Mouse (Mus musculus) gastrocnemius, adult 2 months (tissue): ENCODE measurements at regions not wholly inside any gene's neighbourhood (a gene's known extent, or its start where the extent isn't known, plus 50 kb on each side); places are given as distances from the start of the nearest gene placed in this dataset.
A peak's percentile ranks its signal among the peaks of the same experiment; 100 is the strongest.

Source experiments
- DNase-seq: peaks from one replicate; pipeline ENCODE4 v3.0.0; 2022
- H3K27ac ChIP-seq: fragments of 200-600 bp; 2 replicates; pipeline ENCODE4 v1.8.1; 2022; ENCODE audit warnings: mild to moderate bottlenecking
- H3K4me3 ChIP-seq: fragments of 200-600 bp; 2 replicates; pipeline ENCODE4 v1.8.1; 2022; ENCODE audit warnings: mild to moderate bottlenecking, moderate library complexity
- CTCF ChIP-seq: fragments of 200-600 bp; IDR thresholded peaks from 2 replicates; pipeline ENCODE4 v1.8.1; 2022; ENCODE audit warnings: antibody characterized with exemption, mild to moderate bottlenecking, moderate library complexity
- intact Hi-C: fragments of 180-260 bp; cut with DNase I; formaldehyde crosslinking; loops from one replicate; pipeline ENCODE4 v1.15.1; 2025

DNA sequence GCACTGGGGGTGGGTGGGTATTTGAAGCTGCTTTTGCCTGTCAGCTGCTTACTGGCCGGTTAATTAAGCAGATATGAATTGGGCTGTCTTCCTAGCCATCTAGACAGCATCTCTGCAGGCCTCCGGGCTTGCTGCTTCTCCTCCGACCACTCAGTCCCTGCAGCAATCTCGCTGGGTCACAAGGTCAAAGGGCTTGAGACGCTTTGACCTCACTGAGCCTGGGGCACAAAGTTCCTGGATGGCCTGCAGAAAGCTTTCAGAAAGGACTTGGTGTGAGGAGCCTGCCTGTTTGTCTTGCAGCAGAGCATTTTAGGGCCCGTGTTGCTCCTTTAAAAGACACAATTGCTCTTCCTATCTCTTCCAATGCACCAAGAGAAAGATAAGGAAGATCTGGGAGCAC is 83.7 kb upstream of the Ppp2r5a start:
- Histone ChIP-seq H3K4me3 (no peak overlapping the region), H3K27ac (no peak overlapping the region)
- no peak for DNase-seq
- no peak for TF ChIP-seq CTCF
- intact Hi-C loops = no loop called here

DNA sequence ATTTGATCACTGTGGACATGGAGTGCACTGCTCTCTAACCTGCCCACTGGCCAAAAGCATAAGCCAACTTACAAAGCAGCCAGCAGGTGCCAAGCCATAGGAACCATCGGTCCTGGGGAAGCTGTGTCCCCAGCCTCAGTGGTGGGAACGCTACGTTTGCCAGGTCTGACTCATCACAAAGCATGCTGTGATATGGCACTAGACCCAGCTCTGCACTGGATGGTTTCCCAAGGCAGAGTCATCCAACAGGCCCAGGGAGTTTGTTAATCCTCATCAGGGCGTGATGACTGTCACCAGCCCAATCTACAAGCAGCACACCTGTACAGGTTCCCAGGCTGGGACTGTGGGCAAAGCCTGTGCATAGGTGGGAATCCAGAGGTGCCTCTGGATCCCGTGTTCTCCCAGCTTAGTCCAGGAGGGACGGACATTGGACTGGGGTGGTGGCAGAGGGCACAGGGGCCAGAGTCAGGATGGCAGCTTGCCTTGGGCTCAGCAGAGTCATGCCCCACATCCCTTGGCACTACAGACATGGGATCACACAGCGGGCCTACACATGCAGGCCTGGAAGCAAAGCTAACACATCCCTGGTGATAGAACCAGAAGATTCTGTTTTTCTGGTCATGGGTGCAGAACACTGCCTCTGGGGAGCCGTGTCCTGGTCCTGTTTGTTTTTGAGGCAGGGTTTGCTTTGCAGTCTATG is 81.8 kb upstream of the Ppp2r5a start:
- intact Hi-C loops = no loop called here
- H3K4me3 ChIP-seq = no peak overlapping the region
- no peak for DNase-seq
- TF ChIP-seq CTCF = no peak
- no peak overlapping the region for H3K27ac ChIP-seq

DNA sequence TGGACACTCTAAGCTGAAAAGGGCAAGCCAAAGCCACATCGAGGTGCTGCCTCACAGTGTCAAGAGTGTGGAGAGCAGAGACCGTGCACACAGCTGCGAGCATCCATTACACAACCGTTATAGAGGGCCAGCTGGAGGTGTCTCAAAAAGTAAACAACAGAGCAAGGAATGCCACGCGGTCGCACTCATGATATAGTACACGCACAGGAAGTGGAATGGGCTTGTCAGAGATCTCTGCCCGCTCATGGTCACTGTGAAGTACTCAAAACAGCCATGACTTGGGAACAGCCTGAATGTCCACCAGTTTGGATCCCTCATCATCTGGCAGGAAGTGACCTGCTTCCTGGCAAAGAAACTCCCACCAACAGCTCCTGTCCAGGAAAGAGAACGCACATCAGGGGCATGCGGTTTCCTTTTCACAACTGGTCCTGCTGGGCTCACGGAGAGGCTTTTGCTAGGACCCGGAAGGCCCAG is 76.9 kb upstream of the Ppp2r5a start:
- peak; percentile 21; the same call in 1 of the 2 replicates for TF ChIP-seq CTCF

DNA sequence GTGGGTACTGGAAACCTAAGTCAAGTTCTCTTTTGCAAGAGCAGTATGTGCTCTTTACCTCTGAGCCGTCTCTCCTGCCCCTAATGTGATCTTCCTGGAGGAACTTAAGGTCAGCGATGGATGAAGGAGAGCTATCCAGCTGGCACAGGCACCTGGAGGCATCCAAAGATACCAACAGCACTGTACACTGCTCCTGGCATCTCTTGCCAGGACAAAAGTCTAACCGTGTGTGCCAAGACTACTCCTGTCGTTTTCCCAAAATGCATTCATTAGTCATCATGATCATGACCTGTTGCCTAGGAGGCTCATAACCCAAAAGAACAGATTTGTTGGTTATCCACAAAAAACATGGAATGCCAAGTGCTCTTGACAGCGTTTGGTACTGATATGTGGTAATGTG is 69.5 kb upstream of the Ppp2r5a start:
- no peak overlapping the region for H3K4me3 ChIP-seq
- DNase-seq = no peak
- no peak for TF ChIP-seq CTCF
- intact Hi-C loops = no loop called here
- H3K27ac ChIP-seq = no peak overlapping the region; the same call in 1 of the 2 replicates

More for the DNA sequence above, 76.9 kb upstream of the Ppp2r5a start:
- intact Hi-C loops = no loop called here
- Histone ChIP-seq H3K4me3 (peak overlapping the region; percentile 25), H3K27ac (peak overlapping the region; percentile 82)
- peak; percentile 50 for DNase-seq

DNA sequence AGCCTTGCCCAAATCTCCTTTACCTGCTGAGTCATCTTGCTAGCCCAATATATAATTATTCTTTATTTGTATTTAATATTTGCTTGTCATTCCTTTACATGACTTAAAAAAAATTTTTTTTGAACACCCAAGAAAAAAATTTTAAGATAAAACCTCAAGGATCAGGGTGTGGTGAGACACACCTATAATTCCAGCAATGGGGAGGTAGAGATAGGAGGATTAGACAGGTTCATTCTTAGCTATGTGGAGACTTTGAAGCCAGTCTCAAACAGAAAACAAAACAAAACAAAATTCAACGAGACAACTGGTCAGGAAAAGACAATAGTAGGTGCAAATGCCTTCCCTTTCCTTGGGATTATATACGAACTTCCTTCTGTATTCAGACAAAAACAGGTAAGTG is 68.4 kb upstream of the Ppp2r5a start:
- H3K4me3 ChIP-seq = no peak overlapping the region
- TF ChIP-seq CTCF = no peak
- intact Hi-C loops = no loop called here
- no peak for DNase-seq
- H3K27ac ChIP-seq = peak overlapping the region; percentile 81

DNA sequence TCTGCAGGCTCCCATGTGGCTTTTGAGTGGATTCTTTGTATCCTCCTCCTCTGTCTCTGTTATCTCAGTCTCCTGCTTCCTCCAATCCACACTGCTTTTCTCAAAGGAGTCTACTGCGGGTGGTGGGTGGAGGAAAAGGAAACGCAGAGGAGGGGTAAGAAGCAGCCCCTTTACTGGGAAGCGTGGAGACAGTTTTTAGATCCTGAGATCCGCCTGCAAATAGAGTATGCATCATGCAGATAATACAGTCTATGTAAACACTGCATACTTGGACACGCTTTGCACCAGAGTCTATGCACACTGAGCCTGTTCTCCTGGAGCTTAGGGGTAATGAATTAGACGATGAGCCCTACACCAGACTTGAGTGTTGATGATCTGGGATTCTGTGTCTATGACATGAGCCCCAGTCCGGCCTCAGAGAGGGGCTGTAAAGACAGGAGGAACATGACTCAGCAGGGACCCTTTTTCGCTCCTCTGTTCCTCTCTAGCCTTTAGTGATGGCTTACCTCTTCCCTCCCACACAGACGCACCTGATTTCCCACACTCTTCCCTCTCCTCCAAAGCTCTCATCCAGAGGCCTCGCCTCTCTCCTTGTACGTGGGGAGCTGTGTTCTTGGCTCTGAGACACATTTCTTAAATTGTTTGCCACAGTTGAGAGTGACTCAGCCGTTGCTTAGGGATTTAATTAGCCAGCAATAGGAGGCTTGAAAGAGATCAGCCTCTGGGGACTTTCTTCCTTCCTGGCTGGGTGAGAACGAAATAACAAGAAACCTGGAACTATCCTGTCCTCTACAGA is 67.3 kb upstream of the Ppp2r5a start:
- peak overlapping the region; percentile 81 for H3K27ac ChIP-seq
- intact Hi-C loops = no loop called here

DNA sequence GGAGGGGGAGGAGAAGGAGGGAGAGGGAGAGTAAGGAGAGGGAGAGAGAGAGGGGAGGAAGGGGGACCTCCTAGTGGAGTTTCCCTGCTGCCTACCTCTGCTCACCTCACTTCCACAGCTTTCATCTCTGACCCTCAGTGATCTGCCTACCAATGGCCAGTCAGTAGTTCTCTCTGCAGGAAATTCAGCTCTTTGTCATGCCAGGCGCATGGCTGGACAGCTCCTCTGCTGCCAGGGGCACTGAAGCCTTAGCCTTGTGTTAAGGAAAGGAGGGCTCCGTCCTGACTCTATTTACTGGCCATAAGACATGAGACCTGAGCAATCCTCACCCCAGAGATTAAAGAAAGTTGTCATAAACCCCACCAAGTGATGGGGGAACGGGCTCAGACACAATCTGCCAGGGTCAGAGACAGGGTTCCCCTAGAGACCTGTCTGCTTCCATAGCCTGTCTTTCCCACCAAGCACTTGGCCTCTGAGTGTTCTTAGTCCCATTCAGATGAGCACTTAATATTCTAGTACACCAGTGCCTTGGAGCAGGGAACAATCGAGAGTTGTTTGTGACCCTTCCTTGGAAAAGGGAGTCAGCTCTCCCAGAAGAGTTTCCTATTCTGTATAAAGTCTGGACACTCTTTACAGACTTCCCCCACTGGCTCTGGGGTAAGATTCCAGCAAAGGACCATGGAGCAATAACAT is 65.9 kb upstream of the Ppp2r5a start:
- no peak for DNase-seq
- TF ChIP-seq CTCF = no peak
- Histone ChIP-seq H3K27ac (peak overlapping the region; percentile 81), H3K4me3 (no peak overlapping the region)
- intact Hi-C loops = no loop called here

More for the DNA sequence above, 67.3 kb upstream of the Ppp2r5a start:
- peak; percentile 53 for DNase-seq
- no peak for TF ChIP-seq CTCF
- H3K4me3 ChIP-seq = peak overlapping the region; percentile 6

DNA sequence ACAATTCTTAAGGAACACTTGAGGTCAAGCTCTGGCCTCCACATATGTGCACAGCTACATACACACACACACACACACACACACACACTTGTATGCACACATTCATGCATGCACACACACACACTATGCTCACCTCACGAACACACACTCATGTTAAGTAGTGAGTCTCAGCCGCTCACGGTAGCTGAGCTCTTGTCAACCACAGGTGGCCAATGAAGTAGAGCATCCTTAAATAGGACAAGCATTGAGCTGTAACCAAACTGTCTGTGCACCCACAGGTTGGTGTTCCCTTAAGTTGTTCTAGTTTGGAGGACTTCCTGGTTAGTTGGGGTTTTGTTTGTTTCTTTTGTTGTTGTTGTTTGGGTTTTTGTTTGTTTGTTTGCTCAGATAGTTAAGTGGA is 63.2 kb upstream of the Ppp2r5a start:
- no peak for DNase-seq
- H3K27ac ChIP-seq = no peak overlapping the region
- TF ChIP-seq CTCF = no peak
- intact Hi-C loops = no loop called here
- no peak overlapping the region for H3K4me3 ChIP-seq

DNA sequence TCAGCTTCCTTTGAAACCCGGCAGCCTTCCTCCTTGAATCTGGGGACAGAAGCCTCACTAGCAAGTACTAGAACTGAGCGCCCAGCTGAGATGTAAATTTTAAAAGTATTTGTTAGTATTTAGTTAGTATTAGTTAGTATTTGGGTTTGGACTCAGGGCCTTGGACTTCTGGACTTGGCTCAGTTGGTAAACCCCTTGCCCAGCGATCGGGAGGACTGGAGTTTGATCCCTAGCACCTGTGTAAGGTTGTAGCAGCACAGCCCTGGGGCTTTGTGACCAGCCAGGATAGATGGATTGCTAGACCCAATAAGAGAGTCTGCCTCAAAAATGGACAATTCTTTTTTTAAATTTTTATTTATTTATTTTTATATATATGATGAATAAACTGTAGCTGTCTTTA is 62.7 kb upstream of the Ppp2r5a start:
- no peak for TF ChIP-seq CTCF
- Histone ChIP-seq H3K27ac (no peak overlapping the region), H3K4me3 (no peak overlapping the region)
- intact Hi-C loops = no loop called here
- no peak for DNase-seq

DNA sequence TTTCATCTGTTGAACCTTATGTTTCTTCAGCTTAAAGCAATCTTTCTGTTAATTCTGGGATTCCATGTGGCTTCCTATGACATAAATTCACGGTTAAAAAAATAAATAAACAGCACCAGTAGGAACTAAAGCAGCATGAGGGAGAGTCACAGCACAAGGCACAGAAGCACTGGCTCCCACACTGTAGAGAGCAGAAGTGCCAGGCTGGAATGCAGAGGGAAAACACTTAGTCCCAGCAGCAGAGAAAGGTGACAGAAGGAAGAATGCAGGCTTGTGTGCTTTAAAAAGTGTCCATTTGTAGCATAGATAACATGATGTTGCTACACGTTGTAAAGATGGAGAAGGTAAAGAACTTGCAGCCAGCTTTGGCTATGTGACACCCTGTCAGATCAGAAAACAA is 62.1 kb upstream of the Ppp2r5a start:
- H3K4me3 ChIP-seq = no peak overlapping the region
- no peak for DNase-seq
- intact Hi-C loops = no loop called here
- H3K27ac ChIP-seq = no peak overlapping the region
- TF ChIP-seq CTCF = no peak

DNA sequence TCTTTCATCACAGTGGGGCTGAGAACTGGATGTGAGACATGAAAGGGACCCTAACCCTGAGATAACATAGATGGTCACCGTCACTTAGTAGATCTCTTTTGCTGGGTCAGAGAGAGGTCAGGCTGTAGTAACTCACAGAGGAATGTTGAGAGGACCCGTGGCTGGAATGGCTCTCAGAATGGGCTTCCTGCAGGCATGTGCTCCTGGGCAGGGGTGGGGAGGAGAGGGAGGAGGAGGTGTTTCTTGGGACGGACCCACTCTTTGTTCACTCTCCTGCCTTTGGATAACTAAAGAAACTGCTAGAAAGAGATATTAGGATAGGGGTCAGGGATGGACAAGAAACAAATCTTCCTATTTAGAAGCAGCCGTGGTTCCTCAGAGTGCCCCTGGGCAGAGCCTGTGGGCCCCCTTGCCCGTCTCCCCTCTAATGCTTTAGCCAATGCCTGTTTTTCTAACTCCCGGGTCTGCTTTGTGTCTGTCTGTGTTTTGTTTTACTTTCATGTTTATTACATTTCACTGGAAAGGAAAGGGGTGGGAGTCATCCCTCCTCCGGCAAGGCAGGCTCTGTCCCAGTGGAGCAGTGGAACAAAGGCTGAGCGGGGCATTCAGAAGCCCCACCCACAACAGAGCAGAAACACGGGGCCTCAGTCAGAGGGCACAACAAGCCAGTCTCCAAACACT is 58.9 kb upstream of the Ppp2r5a start:
- DNase-seq = peak; percentile 52
- intact Hi-C loops = no loop called here
- H3K4me3 ChIP-seq = peak overlapping the region; percentile 59
- TF ChIP-seq CTCF = no peak
- peak overlapping the region; percentile 86 for H3K27ac ChIP-seq

DNA sequence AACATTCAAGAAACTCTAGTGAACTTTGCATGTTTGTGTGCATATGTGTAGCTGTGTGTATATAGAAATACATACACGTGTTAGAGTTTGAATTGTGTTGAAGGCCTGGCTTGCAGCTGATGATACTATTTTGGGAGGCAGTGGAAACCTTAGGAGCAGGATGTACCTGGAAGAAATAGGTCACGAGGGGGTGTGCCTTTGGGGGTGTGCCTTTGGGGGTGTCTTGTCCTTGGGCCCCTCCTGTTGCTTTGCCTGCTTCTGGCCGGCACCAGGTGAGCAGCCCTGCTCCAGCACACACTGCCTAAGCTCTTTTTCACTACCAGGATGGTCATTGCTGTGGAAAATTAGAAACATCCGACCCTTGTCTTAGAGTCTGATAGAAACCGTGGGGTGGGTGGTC is 56.0 kb upstream of the Ppp2r5a start:
- TF ChIP-seq CTCF = no peak
- Histone ChIP-seq H3K4me3 (no peak overlapping the region), H3K27ac (peak overlapping the region; percentile 86)
- DNase-seq = peak; percentile 66
- intact Hi-C loops = loop anchor here (2.0 to 5.0 kb wide), 2 partner anchors 38 to 62 kb away; no protein-coding TSS in a partner anchor

DNA sequence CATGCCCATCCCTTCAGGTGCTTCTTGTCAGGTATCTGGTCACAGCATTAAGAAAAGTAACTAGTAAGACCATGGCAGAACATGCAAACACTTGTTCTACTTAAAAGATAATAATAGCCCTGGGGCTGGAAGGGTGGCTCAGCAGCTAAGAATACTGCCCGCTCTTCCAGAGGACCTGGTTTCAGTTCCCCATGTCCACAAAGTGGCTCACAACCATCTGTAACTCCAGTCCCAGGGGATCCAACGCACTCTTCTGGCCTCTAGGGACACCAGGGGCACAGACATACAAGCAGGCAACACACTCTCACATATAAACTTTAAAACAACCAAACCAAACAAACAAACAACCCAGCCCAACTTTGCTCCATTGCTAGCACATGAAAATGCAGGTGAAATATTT is 55.2 kb upstream of the Ppp2r5a start:
- Histone ChIP-seq H3K4me3 (no peak overlapping the region), H3K27ac (peak overlapping the region; percentile 86)
- TF ChIP-seq CTCF = no peak; the same call in 1 of the 2 replicates
- DNase-seq = no peak
- intact Hi-C loops = loop anchor here (2.0 to 5.0 kb wide), 2 partner anchors 37 to 61 kb away; no protein-coding TSS in a partner anchor
